Mouse (Mus musculus): ENCODE data around the gene Cacna1d.

The Cacna1d gene

GRCm38 (mm10) chr14:30255701-30256400, 235.4 kb downstream of the Cacna1d start:
- DNase-seq: no peak

- DNase-seq: no peak
Observed at GRCm38 (mm10) chr14:30254776-30255175, 236.5 kb downstream of the Cacna1d start.

- no peak for DNase-seq
Observed at GRCm38 (mm10) chr14:30252824-30253223, 238.4 kb downstream of the Cacna1d start.

GRCm38 (mm10) chr14:30251351-30251750, 239.9 kb downstream of the Cacna1d start:
- DNase-seq: no peak

GRCm38 (mm10) chr14:30249591-30249990, 241.7 kb downstream of the Cacna1d start:
- DNase-seq: no peak

- no peak for DNase-seq
Observed at GRCm38 (mm10) chr14:30248811-30249210, 242.4 kb downstream of the Cacna1d start.

- DNase-seq: no peak
Observed at GRCm38 (mm10) chr14:30248121-30248520, 243.1 kb downstream of the Cacna1d start.

- no peak for DNase-seq
Observed at GRCm38 (mm10) chr14:30247606-30248005, 243.6 kb downstream of the Cacna1d start.

- no peak for DNase-seq
Observed at GRCm38 (mm10) chr14:30244776-30245175, 246.5 kb downstream of the Cacna1d start.

- no peak for DNase-seq
Observed at GRCm38 (mm10) chr14:30242818-30243205, 248.4 kb downstream of the Cacna1d start.

GRCm38 (mm10) chr14:30242166-30242817, 249.0 kb downstream of the Cacna1d start:
- DNase-seq: no peak

GRCm38 (mm10) chr14:30240916-30241515, 250.2 kb downstream of the Cacna1d start:
- DNase-seq: no peak

GRCm38 (mm10) chr14:30238807-30239206, 252.4 kb downstream of the Cacna1d start:
- DNase-seq: no peak

GRCm38 (mm10) chr14:30225161-30225560, 266.1 kb downstream of the Cacna1d start:
- DNase-seq: no peak

GRCm38 (mm10) chr14:30222101-30222500, 269.2 kb downstream of the Cacna1d start:
- no peak for DNase-seq

GRCm38 (mm10) chr14:30219851-30220250, 271.4 kb downstream of the Cacna1d start:
- DNase-seq: no peak

GRCm38 (mm10) chr14:30218114-30218513, 273.1 kb downstream of the Cacna1d start:
- peak; percentile 92 for DNase-seq

- no peak for DNase-seq
Observed at GRCm38 (mm10) chr14:30217124-30217523, 274.1 kb downstream of the Cacna1d start.

- no peak for DNase-seq
Observed at GRCm38 (mm10) chr14:30208156-30208555, 283.1 kb downstream of the Cacna1d start.

- no peak for DNase-seq
Observed at GRCm38 (mm10) chr14:30205821-30206220, 285.4 kb downstream of the Cacna1d start.

- peak; percentile 51 for DNase-seq
Observed at GRCm38 (mm10) chr14:30204526-30204925, 286.7 kb downstream of the Cacna1d start.

- DNase-seq: no peak
Observed at GRCm38 (mm10) chr14:30200310-30200709, 290.9 kb downstream of the Cacna1d start.

- no peak for DNase-seq
Observed at GRCm38 (mm10) chr14:30198882-30199281, 292.4 kb downstream of the Cacna1d start.

GRCm38 (mm10) chr14:30198116-30198515, 293.1 kb downstream of the Cacna1d start:
- DNase-seq: no peak

Measured in cerebellum, adult 8-10 months (tissue).